Mouse (Mus musculus) thymus, postnatal 0 days (tissue): ENCODE data around the gene Itsn1. TPM values are rescaled to one million over a fixed set of nuclear protein-coding genes. Genes with fewer than 3 reads are reported as not detected.
A peak's percentile ranks its signal among the peaks of the same experiment; 100 is the strongest.

ENCODE experiments used
- DNase-seq: peaks from one replicate; pipeline ENCODE4 v3.0.0-alpha.2; 2015; ENCODE audit warnings: low spot score
- polyA plus RNA-seq: library from polyadenylated mRNA; unstranded; fragments of >200 nt; fragmentation: Nextera tagmentation; extraction: Ambion mirVana; gene quantifications from 2 replicates; pipeline ENCODE4 v1.2.1, GENCODE M21; 2015

The Itsn1 gene
- polyA plus RNA-seq, 1 experiment from 2014 or later, result 3.0 TPM

DNA sequence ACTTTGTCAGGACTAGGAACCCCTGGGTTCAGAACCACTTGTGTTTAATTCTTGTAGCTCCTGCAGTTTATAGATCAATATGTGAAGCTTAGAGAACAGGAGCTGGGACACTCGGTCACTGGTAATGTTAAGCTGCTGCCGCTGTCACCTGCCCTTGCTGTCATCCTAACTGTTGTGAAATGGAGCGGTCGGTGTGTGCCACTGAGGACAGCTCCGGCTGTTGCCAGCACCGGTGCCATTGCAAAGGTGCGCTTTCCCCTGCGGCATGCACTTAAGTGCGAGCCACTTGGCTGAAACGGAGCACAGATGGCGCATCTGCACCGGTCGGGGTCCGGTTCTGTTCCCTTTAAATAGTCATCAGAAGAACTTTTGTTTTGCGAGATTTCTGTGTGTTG lies 36.7 kb downstream of the Itsn1 start:
- DNase-seq, result no peak

GRCm38 (mm10) chr16:91767165-91767701 lies 38.2 kb downstream of the Itsn1 start:
- DNase-seq, result no peak

DNA sequence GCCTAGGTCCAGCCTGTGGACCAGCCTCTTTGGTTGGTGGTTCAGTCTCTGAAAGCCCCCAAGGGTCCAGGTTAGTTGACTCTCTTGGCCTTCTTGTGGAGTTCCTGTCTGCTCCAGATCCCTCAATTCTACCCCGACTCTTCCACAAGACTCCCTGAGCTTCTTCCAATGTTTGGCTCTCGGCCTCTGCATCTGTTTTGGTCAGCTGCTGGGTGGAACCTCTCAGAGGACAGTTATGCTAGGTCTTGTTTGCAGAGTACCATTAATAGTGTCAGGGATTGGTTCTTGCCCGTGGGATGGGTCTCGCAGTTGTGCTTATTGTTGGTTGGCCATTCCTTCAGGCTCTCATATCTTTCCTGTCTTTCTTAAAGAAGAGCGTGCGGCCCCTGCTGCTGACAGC lies 39.5 kb downstream of the Itsn1 start:
- no peak for DNase-seq

DNA sequence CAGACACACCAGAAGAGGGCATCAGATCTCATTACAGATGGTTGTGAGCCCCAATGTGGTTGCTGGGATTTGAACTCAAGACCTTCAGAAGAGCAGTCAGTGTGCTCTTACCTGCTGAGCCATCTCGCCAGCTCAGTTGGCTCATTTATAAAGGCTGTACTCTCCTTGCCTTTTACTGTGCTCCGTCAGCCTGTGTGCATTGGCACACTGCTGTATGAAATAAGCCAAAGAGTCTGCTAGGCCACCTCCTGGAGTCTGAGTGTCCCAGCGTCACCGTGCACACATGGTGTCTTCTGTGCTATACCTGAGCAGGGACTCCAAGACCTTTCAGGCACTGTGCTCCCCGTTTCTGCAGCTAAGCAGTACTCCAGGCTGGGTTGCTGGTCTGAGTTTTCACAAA lies 40.8 kb downstream of the Itsn1 start:
- DNase-seq, result no peak

DNA sequence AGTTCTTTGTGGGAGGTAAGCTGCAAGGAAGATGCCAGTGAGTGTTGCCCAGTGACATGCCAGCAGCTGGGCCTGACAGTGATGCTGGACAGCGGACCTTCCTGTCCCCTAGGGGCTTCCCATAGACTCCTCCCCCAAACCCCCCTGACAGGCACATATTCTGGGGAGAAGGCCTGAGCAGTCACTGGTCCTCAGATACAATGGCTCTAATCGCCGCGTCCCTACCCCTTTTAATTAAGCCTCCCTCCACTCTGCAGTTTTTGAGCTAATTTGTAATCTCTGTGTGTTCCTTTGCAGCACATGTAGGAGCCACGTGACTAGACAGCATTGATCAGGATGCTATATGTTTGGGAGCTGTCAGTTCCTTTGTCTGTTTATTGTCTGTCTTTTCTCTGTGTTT lies 41.6 kb downstream of the Itsn1 start:
- DNase-seq, result no peak

DNA sequence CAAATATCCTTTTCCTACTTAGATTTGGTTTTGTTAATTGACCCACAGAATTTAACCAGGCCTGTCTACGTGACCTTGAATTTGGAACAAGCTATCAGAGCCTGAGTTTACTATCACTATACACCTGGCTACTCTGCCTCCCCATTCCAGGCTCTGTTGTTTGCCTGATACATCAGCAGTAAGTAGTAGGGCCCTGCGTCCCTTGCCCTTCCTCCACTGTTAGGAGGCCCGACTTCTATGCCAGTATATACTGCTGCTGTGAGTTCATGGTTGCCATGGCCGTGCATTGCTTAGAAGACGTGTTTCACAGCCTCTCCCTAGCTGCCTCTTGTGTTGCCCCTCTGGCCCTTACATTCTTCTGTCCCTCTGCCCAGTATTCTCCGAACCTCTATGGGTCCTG lies 42.3 kb downstream of the Itsn1 start:
- DNase-seq, result no peak

DNA sequence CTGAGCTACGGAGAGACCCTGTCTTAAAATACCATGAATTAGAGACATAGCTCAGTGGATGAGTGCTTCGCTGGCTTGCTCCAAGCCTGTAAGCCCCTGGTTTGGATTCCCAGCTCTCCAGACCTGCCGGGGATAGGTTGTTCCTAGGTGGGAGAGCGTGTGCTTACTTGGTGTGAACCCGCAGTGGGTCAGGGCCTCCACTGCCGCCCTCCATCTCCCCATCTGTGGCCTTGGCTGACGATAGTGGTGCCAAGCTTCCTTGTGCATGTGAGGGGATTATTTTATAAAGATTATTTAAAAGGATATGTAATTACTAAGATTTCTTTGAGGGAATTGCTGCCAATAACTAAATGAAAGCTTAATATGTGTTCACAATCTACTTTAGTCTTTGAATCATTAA lies 43.5 kb downstream of the Itsn1 start:
- DNase-seq, result no peak

- no peak for DNase-seq
These were observed 50.5 kb downstream of the Itsn1 start for GRCm38 (mm10) chr16:91779576-91779975.

DNA sequence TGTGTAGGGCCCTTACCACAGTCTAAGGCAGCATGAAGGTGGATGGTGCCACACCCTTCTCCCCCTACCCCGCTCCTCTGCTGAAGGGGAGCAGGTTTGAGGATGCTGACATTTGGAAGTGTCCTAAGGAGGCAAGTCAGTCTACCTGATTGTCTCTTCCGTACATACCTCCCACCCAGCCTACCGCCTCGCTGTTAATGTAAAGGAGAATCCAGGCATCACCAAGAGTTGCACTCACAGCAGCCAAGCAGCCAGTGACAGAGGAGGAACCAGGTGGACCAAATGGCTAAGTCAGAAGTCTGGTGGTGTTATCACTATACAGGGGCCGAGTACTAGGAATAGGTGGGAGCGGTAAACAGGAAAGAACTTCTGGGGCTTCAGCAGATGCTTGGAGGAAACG lies 51.1 kb downstream of the Itsn1 start:
- DNase-seq, result no peak

GRCm38 (mm10) chr16:91780826-91781225 lies 51.7 kb downstream of the Itsn1 start:
- DNase-seq, result peak; percentile 50

DNA sequence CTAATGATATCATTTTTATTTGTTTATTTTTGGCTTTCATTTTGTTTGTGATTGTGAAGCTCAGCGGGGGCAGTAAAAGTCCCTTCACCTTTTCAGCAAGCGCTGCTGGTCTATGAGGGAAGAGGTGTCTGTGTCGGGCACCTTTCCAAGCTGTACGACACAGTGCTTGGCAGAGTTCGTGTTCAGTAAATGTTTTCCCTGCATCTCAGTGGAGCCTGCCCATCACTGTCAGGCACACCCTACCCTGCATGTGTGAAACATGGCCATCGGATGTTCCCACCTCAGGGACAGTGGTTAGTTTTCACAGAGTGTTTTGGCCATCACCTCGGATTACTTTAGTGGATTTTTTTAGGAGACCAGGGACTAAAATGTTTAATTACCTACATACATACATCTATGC lies 54.1 kb downstream of the Itsn1 start:
- no peak for DNase-seq

GRCm38 (mm10) chr16:91784298-91784697 lies 55.2 kb downstream of the Itsn1 start:
- DNase-seq, result no peak

GRCm38 (mm10) chr16:91786425-91786824 lies 57.3 kb downstream of the Itsn1 start:
- no peak for DNase-seq

- DNase-seq, result peak; percentile 40
These were observed 60.6 kb downstream of the Itsn1 start for GRCm38 (mm10) chr16:91789728-91790127.

- no peak for DNase-seq
These were observed 63.6 kb downstream of the Itsn1 start for GRCm38 (mm10) chr16:91792477-91793196.

GRCm38 (mm10) chr16:91793507-91794278 lies 64.6 kb downstream of the Itsn1 start:
- DNase-seq, result no peak

DNA sequence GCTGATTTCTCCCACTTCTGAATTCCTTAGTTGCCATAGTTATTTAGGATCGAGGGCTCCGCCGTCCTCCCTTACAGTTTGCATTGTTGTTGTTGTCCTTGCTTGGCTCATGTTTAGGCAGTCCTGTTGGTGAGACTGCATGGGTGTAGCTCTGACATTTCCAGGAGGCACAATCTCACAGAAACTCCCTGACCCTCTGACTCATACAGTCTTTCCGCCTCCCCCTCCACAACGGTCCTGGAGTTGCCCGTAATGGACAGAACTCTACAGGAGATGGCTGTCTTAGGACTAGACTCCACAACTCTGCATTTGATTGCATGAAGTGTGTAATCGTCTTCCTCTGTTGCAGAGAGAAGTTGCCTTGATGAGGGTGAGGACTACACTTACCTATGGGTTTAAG lies 65.2 kb downstream of the Itsn1 start:
- DNase-seq, result no peak

DNA sequence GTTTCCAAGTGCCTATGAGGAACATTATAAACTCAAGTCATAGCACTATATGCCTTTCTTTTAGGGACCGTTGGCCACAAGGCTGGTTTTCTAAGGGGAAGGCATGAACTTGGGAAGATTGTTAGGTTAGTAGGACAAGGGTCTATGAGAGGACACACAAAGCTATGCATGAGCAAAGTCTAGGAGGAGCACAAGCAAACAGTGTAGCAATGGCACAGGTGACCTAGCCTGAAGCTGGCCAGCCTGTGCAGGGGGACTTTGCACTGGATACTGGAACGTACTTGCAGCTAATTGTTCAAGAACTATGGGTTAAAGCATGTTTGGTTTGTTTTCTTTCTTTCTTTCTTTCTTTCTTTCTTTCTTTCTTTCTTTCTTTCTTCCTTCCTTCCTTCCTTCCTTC lies 66.0 kb downstream of the Itsn1 start:
- DNase-seq, result no peak

DNA sequence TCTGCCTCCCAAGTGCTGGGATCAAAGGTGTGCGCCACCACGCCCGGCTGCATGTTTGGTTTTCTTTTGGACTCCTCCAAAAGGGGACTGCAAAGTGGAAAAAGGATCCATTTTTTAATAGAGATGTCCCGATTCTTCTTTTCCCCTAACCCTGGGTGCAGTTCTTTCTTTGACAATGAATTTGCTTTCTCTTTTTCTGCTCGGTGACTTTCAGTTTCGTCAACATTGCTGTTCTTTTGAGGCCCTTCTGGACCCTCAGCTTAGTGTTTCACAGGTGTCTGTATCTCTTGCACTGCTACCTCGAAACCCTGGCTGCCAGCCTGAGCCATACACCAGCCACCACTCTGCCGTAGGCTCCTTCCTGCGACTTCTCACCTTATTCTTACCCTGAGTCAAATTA lies 66.5 kb downstream of the Itsn1 start:
- no peak for DNase-seq

DNA sequence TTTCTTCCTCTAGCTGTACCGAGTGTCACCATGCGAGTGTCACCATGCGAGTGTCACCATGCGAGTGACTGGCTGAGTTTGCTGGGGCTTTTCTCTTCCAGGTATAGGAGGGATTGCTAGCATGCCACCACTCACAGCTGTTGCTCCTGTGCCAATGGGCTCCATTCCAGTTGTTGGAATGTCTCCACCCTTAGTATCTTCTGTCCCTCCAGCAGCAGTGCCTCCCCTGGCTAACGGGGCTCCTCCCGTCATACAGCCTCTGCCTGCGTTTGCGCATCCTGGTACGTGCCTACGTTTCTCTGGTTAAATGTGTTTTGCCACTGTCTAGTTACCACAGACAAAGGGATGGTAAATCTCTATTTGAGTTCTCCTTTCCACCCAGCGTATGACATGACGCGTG lies 72.3 kb downstream of the Itsn1 start:
- no peak for DNase-seq

GRCm38 (mm10) chr16:91802461-91803062 lies 73.5 kb downstream of the Itsn1 start:
- DNase-seq, result no peak

DNA sequence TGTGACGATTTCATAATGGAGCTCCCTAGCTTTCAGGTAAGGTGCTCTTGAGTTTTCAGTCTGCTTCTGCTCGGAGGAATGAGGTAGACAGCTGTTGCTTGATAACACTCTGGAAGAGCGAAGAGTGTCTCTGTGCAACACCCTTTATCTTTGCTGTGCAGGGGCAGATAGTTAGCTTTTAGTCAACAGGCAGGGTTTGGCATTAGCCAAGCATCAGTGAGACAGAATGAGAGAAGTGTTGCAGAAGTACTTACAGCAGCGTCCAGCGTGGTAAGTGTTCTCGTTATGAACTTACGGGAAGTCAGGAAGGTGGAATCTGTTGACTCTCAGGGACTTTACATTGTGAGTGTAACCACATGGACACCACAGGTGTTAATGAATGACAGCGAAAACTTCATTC lies 75.3 kb downstream of the Itsn1 start:
- no peak for DNase-seq
